Mouse (Mus musculus) ovary, adult 2 months (tissue): Measurements from ENCODE around the gene Rnase9. TPM values are rescaled to one million over a fixed set of nuclear protein-coding genes. Genes with fewer than 3 reads are reported as not detected.

Source experiments
- polyA plus RNA-seq: library from polyadenylated mRNA; depleted of rRNA; stranded (reverse); fragments of >200 nt; gene quantifications from 2 replicates; pipeline ENCODE4 v1.2.3, GENCODE M21; 2012; rRNA removed

Gene Rnase9
- polyA plus RNA-seq: not detected in 2 replicates

GRCm38 (mm10) chr14:51041769-51042168 lies at the start of gene Rnase9:
Gene Rnase9, minus strand, starts transcription at chr14:51041869.

DNA sequence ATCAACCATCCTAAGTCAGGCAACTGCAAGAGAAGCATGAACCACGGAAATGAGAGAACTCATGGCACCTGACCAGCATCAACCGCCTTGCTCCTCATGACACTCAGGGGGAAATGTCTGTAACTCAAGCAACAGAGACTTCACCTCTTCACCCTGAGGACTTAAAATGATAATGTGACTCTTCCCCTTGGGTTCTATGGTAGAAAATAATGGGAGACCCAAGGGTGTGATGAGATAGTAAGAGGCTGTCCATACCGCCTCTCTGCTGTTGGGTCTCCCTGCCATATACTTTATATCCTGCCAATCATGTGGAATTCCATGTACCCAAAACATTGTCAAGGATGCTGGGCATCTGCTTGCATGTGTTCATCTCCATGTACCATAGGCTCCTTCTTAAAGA lies 32.7 kb upstream of the Rnase9 start, which contains the start of gene Olfr750:
Gene Olfr750 (minus strand): TSS at position 101 of the 400 bp plus-strand sequence.

DNA sequence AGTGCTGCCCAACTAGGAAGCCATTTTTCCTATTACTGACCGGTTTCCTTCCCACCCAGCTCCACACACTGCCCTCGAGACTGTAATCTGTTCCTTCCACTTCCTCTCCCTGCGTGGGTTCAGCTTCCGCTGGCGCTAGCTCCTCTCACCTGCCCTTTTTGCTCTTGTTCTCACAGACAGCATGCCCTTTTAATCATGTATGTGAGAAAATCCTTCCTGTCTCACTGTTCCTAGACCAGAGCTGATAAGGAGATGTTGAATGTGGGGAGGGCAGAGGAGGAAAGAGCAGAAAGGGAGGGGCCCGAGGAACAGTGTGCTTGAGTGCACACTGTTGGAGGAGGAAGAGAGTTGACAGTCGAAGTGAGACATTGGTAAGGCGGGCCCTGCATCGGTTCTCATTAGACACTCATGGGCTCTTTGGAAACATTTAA lies 15.7 kb upstream of the Rnase9 start, which contains the start of gene Rnase12:
Gene Rnase12 (minus strand): TSS at position 261 of the 431 bp plus-strand sequence.

DNA sequence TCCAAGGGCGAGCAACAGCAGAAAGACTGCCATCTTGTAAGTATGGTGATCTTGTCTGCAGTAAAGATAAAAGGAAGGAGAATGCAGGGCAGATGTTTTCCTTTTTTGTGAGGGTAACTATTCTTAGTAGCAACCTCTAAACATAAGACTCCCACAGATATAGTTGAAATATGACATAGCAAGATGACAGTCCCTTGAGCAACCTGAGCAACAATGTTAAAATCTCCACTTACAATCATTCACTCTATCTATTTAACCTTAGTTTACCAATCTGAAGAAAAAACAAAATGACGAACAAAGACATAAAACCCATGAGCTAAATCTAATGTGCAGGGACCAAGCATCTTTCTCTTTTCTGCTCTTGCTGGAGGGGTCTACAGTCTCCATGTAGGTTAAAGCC lies 8.4 kb upstream of the Rnase9 start, which contains the start of gene Rnase11:
Gene Rnase11 (minus strand): TSS at position 101 of the 400 bp plus-strand sequence.

GRCm38 (mm10) chr14:51007152-51007801 lies 34.4 kb downstream of the Rnase9 start, which contains the start of gene Rnase10:
Gene Rnase10, plus strand, starts transcription at chr14:51007751.

Other genes with a start within 250 kb of the Rnase9 start
- 0.12 TPM in 1 of 2 replicates, not detected in the other for gene Ccnb1ip1, start 234.1 kb downstream of the Rnase9 start, polyA plus RNA-seq
- gene Parp2, start 234.0 kb downstream of the Rnase9 start, polyA plus RNA-seq: 9.4 and 12.8 TPM in 2 replicates
- 31.4 and 33.2 TPM in 2 replicates for gene Tep1, start 171.3 kb downstream of the Rnase9 start, polyA plus RNA-seq
- gene Klhl33, start 144.4 kb downstream of the Rnase9 start, polyA plus RNA-seq: 0.29 and 0.79 TPM in 2 replicates
- gene Osgep, start 117.0 kb downstream of the Rnase9 start, polyA plus RNA-seq: 182 and 229 TPM in 2 replicates
- gene Apex1, start 116.9 kb downstream of the Rnase9 start, polyA plus RNA-seq: 48.2 and 69.0 TPM in 2 replicates
- 108 and 127 TPM in 2 replicates for gene Pip4p1, start 111.0 kb downstream of the Rnase9 start, polyA plus RNA-seq
- gene Pnp, start 110.8 kb downstream of the Rnase9 start, polyA plus RNA-seq: 26.6 and 29.7 TPM in 2 replicates
- 2.0 TPM in 1 of 2 replicates, not detected in the other for gene Gm49342, start 97.4 kb downstream of the Rnase9 start, polyA plus RNA-seq
- 0.19 and 0.47 TPM in 2 replicates for gene Pnp2, start 85.9 kb downstream of the Rnase9 start, polyA plus RNA-seq
- 0.10 TPM in 1 of 2 replicates, not detected in the other for gene Rnase10, start 34.1 kb downstream of the Rnase9 start, polyA plus RNA-seq
- not detected in 2 replicates for gene Rnase11, start 8.3 kb upstream of the Rnase9 start, polyA plus RNA-seq
- not detected in 2 replicates for gene Rnase12, start 15.8 kb upstream of the Rnase9 start, polyA plus RNA-seq
- gene Olfr750, start 32.6 kb upstream of the Rnase9 start, polyA plus RNA-seq: not detected in 2 replicates
- 110 and 159 TPM in 2 replicates for gene Rnase4, start 49.2 kb upstream of the Rnase9 start, polyA plus RNA-seq
- 10.7 and 12.1 TPM in 2 replicates for gene Ang, start 49.3 kb upstream of the Rnase9 start, polyA plus RNA-seq
- 0.15 TPM in 1 of 2 replicates, not detected in the other for gene Eddm3b, start 72.6 kb upstream of the Rnase9 start, polyA plus RNA-seq
- gene Rnase6, start 82.0 kb upstream of the Rnase9 start, polyA plus RNA-seq: 3.7 and 4.9 TPM in 2 replicates
- 1.7 and 3.5 TPM in 2 replicates for gene Rnase1, start 104.9 kb upstream of the Rnase9 start, polyA plus RNA-seq
- not detected in 2 replicates for gene Rnase2b, start 120.4 kb upstream of the Rnase9 start, polyA plus RNA-seq
- gene Ang2, start 157.3 kb upstream of the Rnase9 start, polyA plus RNA-seq: not detected in 2 replicates
- not detected in 2 replicates for gene Ear14, start 161.5 kb upstream of the Rnase9 start, polyA plus RNA-seq
- not detected in 2 replicates for gene Rnase2a, start 214.2 kb upstream of the Rnase9 start, polyA plus RNA-seq